Mouse (Mus musculus) MEL (cell line): ENCODE results near the gene 4921517D22Rik. TPM values are rescaled to one million over a fixed set of nuclear protein-coding genes. Genes with fewer than 3 reads are reported as not detected.

Source experiments
- DNase-seq: peaks from one replicate; pipeline ENCODE4 v3.0.0; 2011; ENCODE audit warnings: low read depth, low spot score
- H3K27ac ChIP-seq: 2 replicates; pipeline ENCODE4 v1.5.1; 2012; ENCODE audit warnings: low read depth, mild to moderate bottlenecking, control low read depth, low read length, moderate library complexity; ENCODE audit not compliant: control insufficient read depth
- H3K27me3 ChIP-seq, 2 experiments: fragments of 150-350 bp in 1 of 2; sonication (generic) in 1 of 2; 2 replicates each; pipeline ENCODE4 v1.6.1; 2012; ENCODE audit warnings: low read length in 2 of 2, mild to moderate bottlenecking in 2 of 2, improper control_type of control experiment in 1 of 2, moderate library complexity in 1 of 2; ENCODE audit not compliant: insufficient read depth in 2 of 2, control insufficient read depth in 1 of 2
- H3K36me3 ChIP-seq, 2 experiments: 2 replicates each; pipeline ENCODE4 v1.6.1; 2012 to 2014; ENCODE audit warnings: low read length in 2 of 2, improper control_type of control experiment in 1 of 2, inconsistent platforms in 1 of 2, mild to moderate bottlenecking in 1 of 2; ENCODE audit not compliant: insufficient read depth in 2 of 2, control insufficient read depth in 1 of 2
- H3K4me1 ChIP-seq, 2 experiments: fragments of 150-350 bp in 1 of 2; sonication (generic) in 1 of 2; 2 replicates each; pipeline ENCODE4 v1.6.1; 2012; ENCODE audit warnings: low read length in 2 of 2, improper control_type of control experiment in 1 of 2, mild to moderate bottlenecking in 1 of 2; ENCODE audit not compliant: insufficient read depth in 2 of 2, control insufficient read depth in 1 of 2
- H3K4me3 ChIP-seq, 2 experiments: fragments of 150-350 bp in 1 of 2; sonication (generic) in 1 of 2; 2 replicates each; pipeline ENCODE4 v1.5.1; 2012; ENCODE audit warnings: low read depth in 2 of 2, low read length in 2 of 2, mild to moderate bottlenecking in 2 of 2, moderate library complexity in 2 of 2, control low read depth in 1 of 2, improper control_type of control experiment in 1 of 2; ENCODE audit not compliant: control insufficient read depth in 1 of 2, insufficient read depth in 1 of 2
- H3K79me2 ChIP-seq: 2 replicates; pipeline ENCODE4 v1.6.1; 2012; ENCODE audit warnings: mild to moderate bottlenecking, low read length, moderate library complexity; ENCODE audit not compliant: control insufficient read depth, poor library complexity, insufficient read depth
- H3K9ac ChIP-seq: 2 replicates; pipeline ENCODE4 v1.6.1; 2012; ENCODE audit warnings: low read depth, mild to moderate bottlenecking, control low read depth, low read length, moderate library complexity; ENCODE audit not compliant: control insufficient read depth, poor library complexity, severe bottlenecking
- H3K9me3 ChIP-seq: fragments of 150-350 bp; sonication (generic); replicated peaks from 2 replicates; pipeline ENCODE4 v1.6.1; 2012; ENCODE audit warnings: mild to moderate bottlenecking, low read length, improper control_type of control experiment, moderate library complexity; ENCODE audit not compliant: insufficient read depth
- BHLHE40 ChIP-seq: IDR thresholded peaks from 2 replicates; pipeline ENCODE4 v1.6.1; 2012; ENCODE audit warnings: low read depth, mild to moderate bottlenecking, inconsistent platforms, low read length, improper control_type of control experiment, borderline replicate concordance
- CHD1 ChIP-seq: IDR thresholded peaks from 2 replicates; pipeline ENCODE4 v1.6.1; 2012; ENCODE audit warnings: low read depth, mild to moderate bottlenecking, inconsistent platforms, low read length, improper control_type of control experiment
- E2F4 ChIP-seq: IDR thresholded peaks from 2 replicates; pipeline ENCODE4 v1.6.1; 2011; ENCODE audit warnings: low read depth, low read length, improper control_type of control experiment, borderline replicate concordance
- ELF1 ChIP-seq: IDR thresholded peaks from 2 replicates; pipeline ENCODE4 v1.6.1; 2014; ENCODE audit warnings: low read depth, mild to moderate bottlenecking, inconsistent platforms, low read length, improper control_type of control experiment, moderate library complexity
- EP300 ChIP-seq, 2 experiments: IDR thresholded peaks; 2 replicates each; pipeline ENCODE4 v1.6.1; 2011; ENCODE audit warnings: improper control_type of control experiment in 2 of 2, low read length in 2 of 2, low read depth in 1 of 2, mild to moderate bottlenecking in 1 of 2
- GATA1 ChIP-seq: IDR thresholded peaks from 2 replicates; pipeline ENCODE4 v1.6.1; 2011; ENCODE audit warnings: low read depth, low read length, improper control_type of control experiment
- HCFC1 ChIP-seq: IDR thresholded peaks from 2 replicates; pipeline ENCODE4 v1.6.1; 2012; ENCODE audit warnings: low read depth, mild to moderate bottlenecking, inconsistent platforms, low read length, improper control_type of control experiment, moderate library complexity
- MAZ ChIP-seq: IDR thresholded peaks from 2 replicates; pipeline ENCODE4 v1.6.1; 2012; ENCODE audit warnings: low read depth, mild to moderate bottlenecking, inconsistent platforms, low read length, improper control_type of control experiment
- MEF2A ChIP-seq: IDR thresholded peaks from 2 replicates; pipeline ENCODE4 v1.6.1; 2014; ENCODE audit warnings: low read depth, mild to moderate bottlenecking, inconsistent platforms, low read length, improper control_type of control experiment; ENCODE audit not compliant: poor library complexity, insufficient replicate concordance, severe bottlenecking; ENCODE audit errors: extremely low read depth
- MXI1 ChIP-seq: IDR thresholded peaks from 2 replicates; pipeline ENCODE4 v1.6.1; 2011; ENCODE audit warnings: mild to moderate bottlenecking, low read depth, low read length, improper control_type of control experiment
- MYB ChIP-seq: IDR thresholded peaks from 2 replicates; pipeline ENCODE4 v1.6.1; 2011; ENCODE audit warnings: mild to moderate bottlenecking, low read depth, low read length, improper control_type of control experiment
- MYC ChIP-seq: IDR thresholded peaks from 2 replicates; pipeline ENCODE4 v1.6.1; 2011; ENCODE audit warnings: low read depth, mild to moderate bottlenecking, low read length, improper control_type of control experiment, moderate library complexity
- NELFE ChIP-seq: IDR thresholded peaks from 2 replicates; pipeline ENCODE4 v1.6.1; 2011; ENCODE audit warnings: low read depth, low read length, improper control_type of control experiment
- NRF1 ChIP-seq: IDR thresholded peaks from 2 replicates; pipeline ENCODE4 v1.6.1; 2014; ENCODE audit warnings: low read depth, mild to moderate bottlenecking, inconsistent platforms, low read length, improper control_type of control experiment, moderate library complexity; ENCODE audit not compliant: poor library complexity, insufficient read depth, severe bottlenecking
- POLR2A ChIP-seq, 2 experiments: IDR thresholded peaks; 2 replicates each; pipeline ENCODE4 v1.6.1; 2011 to 2012; ENCODE audit warnings: low read length in 2 of 2, mild to moderate bottlenecking in 2 of 2, control low read depth in 1 of 2, improper control_type of control experiment in 1 of 2, low read depth in 1 of 2, moderate library complexity in 1 of 2; ENCODE audit not compliant: control insufficient read depth in 1 of 2, insufficient read depth in 1 of 2, poor library complexity in 1 of 2
- POLR2AphosphoS5 ChIP-seq: IDR thresholded peaks from 2 replicates; pipeline ENCODE4 v1.6.1; 2012; ENCODE audit warnings: low read depth, borderline replicate concordance, mild to moderate bottlenecking, inconsistent platforms, low read length, moderate library complexity, mixed read lengths
- RAD21 ChIP-seq: IDR thresholded peaks from 2 replicates; pipeline ENCODE4 v1.6.1; 2011; ENCODE audit warnings: mild to moderate bottlenecking, low read depth, low read length, improper control_type of control experiment
- SIN3A ChIP-seq: IDR thresholded peaks from 2 replicates; pipeline ENCODE4 v1.6.1; 2012; ENCODE audit warnings: low read length, improper control_type of control experiment, inconsistent platforms
- TAL1 ChIP-seq: IDR thresholded peaks from 2 replicates; pipeline ENCODE4 v1.6.1; 2012; ENCODE audit warnings: mild to moderate bottlenecking, inconsistent platforms, low read length, moderate library complexity, mixed read lengths
- TBP ChIP-seq: IDR thresholded peaks from 2 replicates; pipeline ENCODE4 v1.8.0; 2011; ENCODE audit warnings: low read depth, low read length, improper control_type of control experiment
- TCF12 ChIP-seq: IDR thresholded peaks from 2 replicates; pipeline ENCODE4 v1.6.1; 2014; ENCODE audit warnings: low read depth, mild to moderate bottlenecking, inconsistent platforms, low read length, improper control_type of control experiment, moderate library complexity
- UBTF ChIP-seq: IDR thresholded peaks from 2 replicates; pipeline ENCODE4 v1.6.1; 2012; ENCODE audit warnings: low read depth, mild to moderate bottlenecking, inconsistent platforms, low read length, improper control_type of control experiment, moderate library complexity, borderline replicate concordance; ENCODE audit not compliant: insufficient read depth
- USF1 ChIP-seq: IDR thresholded peaks from 2 replicates; pipeline ENCODE4 v1.6.1; 2014; ENCODE audit warnings: low read depth, mild to moderate bottlenecking, inconsistent platforms, low read length, improper control_type of control experiment, moderate library complexity
- USF2 ChIP-seq, 2 experiments: IDR thresholded peaks; 2 replicates each; pipeline ENCODE4 v1.6.1; 2011 to 2012; ENCODE audit warnings: improper control_type of control experiment in 2 of 2, low read length in 2 of 2, borderline replicate concordance in 1 of 2, inconsistent platforms in 1 of 2, low read depth in 1 of 2, mild to moderate bottlenecking in 1 of 2; ENCODE audit not compliant: insufficient read depth in 1 of 2
- ZC3H11A ChIP-seq: IDR thresholded peaks from 2 replicates; pipeline ENCODE4 v1.6.1; 2012; ENCODE audit warnings: low read depth, mild to moderate bottlenecking, inconsistent platforms, low read length, improper control_type of control experiment
- ZNF384 ChIP-seq: IDR thresholded peaks from 2 replicates; pipeline ENCODE4 v1.6.1; 2012; ENCODE audit warnings: low read depth, mild to moderate bottlenecking, inconsistent platforms, low read length, improper control_type of control experiment
- polyA plus RNA-seq, 2 experiments: library from polyadenylated mRNA; stranded (reverse) in 1 of 2; unstranded in 1 of 2; fragments of >175 nt in 1 of 2; fragments of >200 nt in 1 of 2; gene quantifications; 2 replicates each; pipeline versions ENCODE4 v1.2.1 to v1.2.4; 2012; ENCODE audit warnings: low replicate concordance in 2 of 2, low read depth in 1 of 2; ENCODE audit not compliant: insufficient read length in 2 of 2, insufficient read depth in 1 of 2, missing spikeins in 1 of 2
- total RNA-seq: library from RNA; depleted of rRNA; stranded (reverse); fragments of 300-350 nt; gene quantifications from 2 replicates; pipeline ENCODE4 v1.2.3, GENCODE M21; 2012

4921517D22Rik gene
- total and polyA plus RNA-seq, 3 experiments = not detected

- H3K27ac ChIP-seq = no peak overlapping the region
- H3K9ac ChIP-seq = no peak overlapping the region
- no peak overlapping the region for H3K4me3 ChIP-seq
- no peaks in the 10 kb centered on the region for H3K36me3 ChIP-seq
- no peaks in the 10 kb centered on the region for H3K4me1 ChIP-seq
- H3K27me3 ChIP-seq = no peaks in the 10 kb centered on the region; a peak in 1 of 4 replicates
- H3K9me3 ChIP-seq = no peaks in the 10 kb centered on the region
- TF ChIP-seq POLR2A (IDR thresholded peaks at IDR 0.05; ENCODE audit: control insufficient read depth in 1 of 2, insufficient read depth in 1 of 2, low read depth in 1 of 2, low read length in 2 of 2, poor library complexity in 1 of 2) (no peak), ZNF384 (no peak), SIN3A (no peak), BHLHE40 (no peak), RAD21 (no peak), ZC3H11A (no peak), POLR2AphosphoS5 (no peak), TCF12 (no peak), MYC (no peak), MXI1 (no peak), EP300 (IDR thresholded peaks at IDR 0.05; ENCODE audit: low read depth in 1 of 2, low read length in 2 of 2) (no peak), GATA1 (no peak), HCFC1 (no peak), USF2 (IDR thresholded peaks at IDR 0.05; ENCODE audit: borderline replicate concordance in 1 of 2, insufficient read depth in 1 of 2, low read depth in 1 of 2, low read length in 2 of 2) (no peak), NELFE (no peak), TBP (no peak), UBTF (no peak), MAZ (no peak), E2F4 (no peak)
- H3K79me2 ChIP-seq = no peaks in the 10 kb centered on the region
- DNase-seq = no peak
These were observed 1.9 kb upstream of the 4921517D22Rik start for GRCm38 (mm10) chr13:59695781-59696180.

GRCm38 (mm10) chr13:59691478-59691877, 2.4 kb downstream of the 4921517D22Rik start:
- no peak for DNase-seq
- no peaks in the 10 kb centered on the region for H3K9me3 ChIP-seq
- no peak overlapping the region for H3K27ac ChIP-seq
- no peaks in the 10 kb centered on the region for H3K79me2 ChIP-seq
- H3K4me3 ChIP-seq = no peak overlapping the region
- H3K9ac ChIP-seq = no peak overlapping the region
- H3K27me3 ChIP-seq = no peaks in the 10 kb centered on the region
- peaks cover 0 to 11% of the 10 kb centered on the region in 2 experiments; a peak in 2 of 4 replicates for H3K36me3 ChIP-seq
- peaks cover 0 to 13% of the 10 kb centered on the region in 2 experiments; a peak in 3 of 4 replicates for H3K4me1 ChIP-seq
- no peak for TF ChIP-seq POLR2AphosphoS5
- TF ChIP-seq USF1 = no peak
- TF ChIP-seq SIN3A = no peak
- TF ChIP-seq MEF2A = no peak
- no peak for TF ChIP-seq CHD1
- TF ChIP-seq POLR2A (IDR thresholded peaks at IDR 0.05; ENCODE audit: control insufficient read depth in 1 of 2, insufficient read depth in 1 of 2, low read depth in 1 of 2, low read length in 2 of 2, poor library complexity in 1 of 2) = no peak
- TF ChIP-seq TCF12 = no peak
- TF ChIP-seq NRF1 = no peak
- no peak for TF ChIP-seq HCFC1
- TF ChIP-seq ZC3H11A = no peak
- no peak for TF ChIP-seq TAL1
- TF ChIP-seq USF2 (IDR thresholded peaks at IDR 0.05; ENCODE audit: borderline replicate concordance in 1 of 2, insufficient read depth in 1 of 2, low read depth in 1 of 2, low read length in 2 of 2) = no peak
- TF ChIP-seq MYB = no peak
- no peak for TF ChIP-seq GATA1
- TF ChIP-seq MAZ = no peak
- TF ChIP-seq ELF1 = no peak
